Mouse (Mus musculus): ENCODE results near the gene Dhx33.

Dhx33 gene

DNA sequence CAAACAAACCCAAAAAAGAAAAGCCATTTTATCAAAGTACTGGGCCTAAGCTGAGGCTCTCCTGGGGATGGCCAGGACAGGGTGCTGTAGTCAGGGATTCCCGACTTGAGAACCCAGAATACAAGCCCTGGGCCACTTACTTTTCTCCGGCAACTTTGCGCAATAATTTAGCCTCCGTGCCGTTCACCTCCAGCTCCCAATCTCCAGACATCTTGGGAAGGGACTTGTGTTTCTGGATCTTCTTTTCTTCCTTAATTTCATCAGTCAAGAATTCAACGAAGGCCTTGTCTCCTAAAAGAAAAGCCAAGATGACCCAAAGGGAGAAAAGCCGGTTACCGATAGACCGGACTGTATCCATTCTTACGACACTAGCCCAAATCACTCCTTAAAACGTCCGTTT, 22.2 kb downstream of the Dhx33 start:
- no peak for DNase-seq (ENCODE audit: low spot score)

DNA sequence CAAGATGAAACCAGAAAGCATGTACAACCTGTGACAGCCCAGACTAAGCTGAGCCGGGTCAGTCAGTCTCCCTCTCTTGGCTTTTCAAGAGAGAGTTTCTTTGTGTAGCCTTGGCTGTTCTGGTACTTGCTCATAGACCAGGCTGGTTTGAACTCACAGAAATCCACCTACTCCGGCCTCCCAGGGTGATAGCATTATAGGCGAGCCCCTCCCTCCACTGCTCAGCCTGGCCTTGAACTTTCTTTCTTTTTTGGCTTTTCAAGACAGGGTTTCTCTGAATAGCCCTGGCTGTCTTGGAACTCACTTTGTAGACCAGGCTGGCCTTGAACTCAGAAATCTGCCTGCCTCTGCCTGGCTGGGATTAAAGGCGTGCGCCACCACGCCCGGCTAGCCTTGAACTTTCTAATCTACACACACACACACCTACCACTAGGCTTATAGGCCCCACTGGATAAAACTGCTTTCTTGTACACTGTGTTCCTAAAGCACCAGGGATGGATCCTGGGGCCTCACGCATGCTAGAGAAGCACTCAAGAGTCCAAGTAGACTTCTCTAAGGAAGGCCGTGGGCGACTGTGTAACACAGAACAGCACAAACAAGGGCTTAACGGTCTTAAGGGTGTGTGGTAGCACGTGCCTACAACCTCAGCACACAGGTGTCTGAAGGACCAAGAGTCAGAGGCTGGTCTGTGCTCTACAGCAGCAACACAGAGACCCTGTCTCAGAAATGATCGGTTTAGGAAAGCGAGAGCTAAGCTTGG, 23.3 kb downstream of the Dhx33 start:
- DNase-seq (ENCODE audit: low spot score): no peak

DNA sequence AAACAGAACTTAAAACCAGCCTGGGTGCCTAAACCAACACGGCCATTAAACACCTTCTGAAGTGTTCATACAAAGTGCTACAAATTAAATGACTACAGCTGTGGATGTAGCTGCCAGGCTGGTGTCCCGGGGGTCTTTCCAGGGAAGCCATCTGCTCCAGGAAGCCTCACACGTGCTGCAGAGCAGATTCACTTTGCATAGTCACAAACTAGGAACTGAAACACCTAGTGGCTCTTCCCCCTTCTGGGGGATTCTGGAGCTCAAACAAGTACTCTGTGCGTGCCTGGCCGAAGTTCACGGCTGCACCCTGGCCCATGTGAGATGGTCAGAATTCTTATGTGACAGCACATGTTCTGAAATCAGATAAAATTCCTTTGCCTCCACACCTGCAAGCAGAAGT, 24.0 kb downstream of the Dhx33 start:
- no peak for DNase-seq (ENCODE audit: low spot score)

DNA sequence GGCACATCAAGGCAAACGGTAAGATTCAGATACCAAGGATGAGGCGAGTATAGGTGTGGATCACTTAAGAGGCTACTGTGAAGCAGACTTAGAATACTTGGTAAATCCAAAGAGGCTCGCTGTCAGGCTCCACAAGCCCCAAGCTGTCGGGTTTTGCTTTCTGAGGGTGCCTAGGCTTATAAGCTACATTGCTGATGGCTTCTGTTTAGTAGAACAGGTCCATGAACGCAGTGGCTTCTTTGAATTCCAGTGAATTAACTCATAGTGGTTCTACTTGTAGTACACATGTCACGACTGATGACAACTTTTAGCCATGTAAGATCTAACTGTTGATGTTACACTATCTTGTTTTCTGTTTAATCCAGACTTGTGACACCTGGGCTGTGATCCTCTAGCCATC, 26.9 kb downstream of the Dhx33 start:
- no peak for DNase-seq (ENCODE audit: low spot score)

DNA sequence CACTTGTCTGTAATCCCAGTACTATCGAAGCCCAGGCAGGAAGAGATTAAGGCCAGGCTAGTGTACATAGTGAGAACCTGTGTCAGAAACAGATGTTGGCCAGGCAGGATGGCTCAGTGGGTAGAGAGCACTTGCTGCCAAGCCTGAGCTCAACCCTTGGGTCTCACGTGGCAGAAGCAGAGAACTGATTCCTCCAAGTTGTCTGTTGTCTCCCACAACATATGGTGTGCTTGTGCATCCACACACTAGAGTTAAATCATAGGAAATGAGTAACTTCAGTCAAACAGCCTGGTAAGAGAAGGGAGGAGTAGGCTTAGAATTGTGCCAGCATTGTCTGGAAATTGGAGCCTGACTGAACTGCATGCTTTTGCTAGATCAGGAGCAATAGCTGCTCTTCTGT, 29.0 kb downstream of the Dhx33 start:
- no peak for DNase-seq (ENCODE audit: low spot score)

DNA sequence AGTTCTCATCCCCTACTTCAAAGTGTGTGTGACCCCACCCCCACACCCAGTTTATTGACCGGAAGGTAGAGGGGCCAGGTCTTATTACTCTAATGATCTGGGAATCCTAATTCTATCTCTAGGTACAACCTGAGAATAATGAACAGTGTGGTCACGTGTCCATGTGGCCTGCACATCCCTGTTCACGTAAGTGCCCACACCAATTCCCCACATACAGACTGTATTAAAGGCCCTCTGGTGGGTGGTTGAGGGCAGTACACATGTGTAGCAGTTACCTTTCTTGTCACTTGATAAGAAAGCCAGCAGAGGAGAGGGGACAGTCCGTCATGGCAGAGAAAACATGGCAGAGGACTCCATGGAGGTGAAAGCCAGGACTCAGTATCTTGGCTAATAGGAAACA, 30.3 kb downstream of the Dhx33 start:
- DNase-seq (ENCODE audit: low spot score): peak; percentile 36

DNA sequence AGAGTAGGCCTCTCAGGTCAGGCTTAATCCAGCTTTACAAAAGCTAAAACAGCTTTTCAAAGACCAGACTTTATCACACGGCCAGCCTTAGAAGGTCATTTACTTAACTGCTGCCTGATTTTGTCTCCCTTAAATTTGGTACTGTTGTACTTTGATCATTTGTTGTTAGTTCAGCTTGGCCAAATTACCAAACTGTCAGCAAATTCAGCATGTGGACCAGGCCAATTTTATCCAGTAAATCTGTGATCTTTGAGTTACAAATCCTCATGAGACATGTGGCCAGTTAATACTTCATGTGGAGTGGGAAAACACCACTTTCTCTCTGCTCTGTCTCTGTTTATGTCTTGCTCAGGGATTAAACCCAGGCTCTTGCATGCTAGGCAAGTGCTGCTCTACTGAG, 31.7 kb downstream of the Dhx33 start:
- DNase-seq (ENCODE audit: low spot score): no peak

DNA sequence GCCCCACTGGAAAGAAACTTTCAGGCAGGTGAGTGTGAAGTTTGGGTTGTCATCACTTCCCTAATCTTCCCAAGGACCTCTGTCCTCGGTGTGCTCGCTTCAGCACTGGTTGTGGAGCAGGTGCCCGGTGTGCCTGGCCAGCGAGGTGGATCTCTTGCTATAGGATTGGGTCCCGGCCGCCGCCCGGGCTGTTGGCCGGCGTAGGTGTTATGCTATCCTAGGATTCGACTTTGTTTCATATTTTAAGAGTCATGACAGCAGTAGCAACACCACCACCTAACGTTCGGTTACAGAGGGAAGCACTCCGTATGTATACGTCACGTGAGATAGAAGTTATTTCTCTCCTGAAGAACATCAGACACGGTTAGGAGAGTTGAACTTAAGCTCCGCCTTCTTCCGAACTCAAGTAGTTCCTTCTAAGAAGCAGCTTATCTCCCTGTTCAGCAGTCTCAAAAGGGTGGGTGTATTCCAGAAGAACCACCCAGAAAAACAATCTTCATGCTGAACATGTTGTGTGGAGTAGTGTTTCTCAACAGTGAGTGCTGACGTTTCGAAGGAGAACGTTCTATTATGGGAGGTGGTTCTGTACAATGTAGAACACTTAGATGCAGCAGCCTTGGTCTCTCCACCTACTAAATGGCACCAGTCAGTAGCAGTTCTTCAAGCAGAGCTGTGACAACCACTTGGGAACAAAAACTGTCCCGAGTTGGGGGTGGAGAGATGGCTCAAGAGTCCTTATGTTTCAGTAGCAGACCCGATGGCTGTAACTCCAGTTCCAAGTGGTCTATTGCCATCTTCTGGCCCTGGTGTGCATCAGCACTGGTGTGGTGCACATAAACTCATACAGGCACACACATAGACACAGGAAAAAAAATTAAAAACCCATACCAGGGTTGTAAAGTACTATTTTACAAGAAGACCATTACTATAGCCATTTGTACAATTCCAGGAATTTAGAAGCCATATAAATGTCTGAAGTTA, 33.4 kb downstream of the Dhx33 start:
- DNase-seq (ENCODE audit: low spot score): peak; percentile 33

DNA sequence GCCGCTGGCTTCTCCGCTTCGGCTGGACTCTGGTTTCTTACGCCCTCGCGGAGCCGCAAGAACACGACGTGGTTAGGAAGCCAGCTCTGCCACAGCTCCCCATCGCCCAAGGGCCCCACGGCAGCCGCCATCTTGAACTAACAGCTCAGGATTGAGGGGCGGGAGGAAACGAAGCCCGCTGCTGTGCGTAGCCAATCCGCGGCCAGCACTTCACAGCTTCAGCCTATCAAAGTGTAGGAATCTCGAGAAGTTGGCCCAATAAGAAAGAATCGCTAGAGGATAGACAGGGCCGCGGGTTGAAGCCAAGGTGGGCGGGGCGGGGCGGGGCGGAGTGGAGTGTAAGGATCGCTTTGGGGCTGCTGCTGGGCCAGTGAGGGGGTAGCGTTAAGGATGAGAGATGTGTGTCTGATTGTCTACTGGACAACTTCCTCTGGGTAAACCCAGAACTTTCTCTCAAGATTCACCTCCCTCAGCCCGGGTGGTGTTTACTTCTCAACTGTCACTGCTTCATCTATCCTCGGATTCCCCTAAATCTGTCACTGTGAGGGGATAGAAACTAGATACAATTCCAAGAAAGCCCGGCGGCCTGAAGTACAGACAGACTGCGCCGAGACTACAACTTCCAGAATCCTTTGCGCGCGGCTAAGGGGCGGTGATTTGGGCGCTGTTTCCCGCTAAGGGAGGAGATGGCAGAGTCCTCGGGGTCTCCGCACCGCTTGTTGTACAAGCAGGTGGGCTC, 34.2 kb downstream of the Dhx33 start, which contains the start of the genes Nup88 and Rpain:
Nup88 (minus strand) TSS at position 153 of the 739 bp plus-strand sequence.
Rpain (plus strand) TSS at position 393 of the 739 bp plus-strand sequence.
- DNase-seq (ENCODE audit: low spot score): peak; percentile 97

DNA sequence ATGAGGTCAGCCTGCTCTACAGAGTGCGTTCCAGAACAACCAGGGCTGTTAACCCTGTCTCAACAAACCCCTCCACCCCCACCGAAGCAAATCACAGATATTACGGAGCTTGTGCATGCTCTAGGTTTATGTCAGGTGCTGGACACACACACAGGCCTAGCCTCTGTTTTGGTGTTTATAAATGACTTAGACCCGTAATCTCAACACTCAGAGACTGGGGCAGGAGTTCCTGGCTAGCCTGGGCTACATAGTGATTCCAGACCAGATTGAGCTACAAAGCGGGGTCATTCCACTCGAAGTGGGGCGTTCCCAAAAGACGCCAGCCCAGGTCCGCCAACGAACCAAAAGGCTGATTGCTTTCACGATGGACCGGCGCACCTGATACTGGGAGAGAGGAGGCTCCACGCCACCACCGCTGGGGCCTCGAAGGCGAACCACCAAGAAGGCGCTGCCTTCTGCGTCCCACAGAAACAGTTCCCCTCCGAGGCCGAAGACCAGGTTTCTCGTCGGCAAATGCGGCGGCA, 34.9 kb downstream of the Dhx33 start:
- DNase-seq (ENCODE audit: low spot score): peak; percentile 59

DNA sequence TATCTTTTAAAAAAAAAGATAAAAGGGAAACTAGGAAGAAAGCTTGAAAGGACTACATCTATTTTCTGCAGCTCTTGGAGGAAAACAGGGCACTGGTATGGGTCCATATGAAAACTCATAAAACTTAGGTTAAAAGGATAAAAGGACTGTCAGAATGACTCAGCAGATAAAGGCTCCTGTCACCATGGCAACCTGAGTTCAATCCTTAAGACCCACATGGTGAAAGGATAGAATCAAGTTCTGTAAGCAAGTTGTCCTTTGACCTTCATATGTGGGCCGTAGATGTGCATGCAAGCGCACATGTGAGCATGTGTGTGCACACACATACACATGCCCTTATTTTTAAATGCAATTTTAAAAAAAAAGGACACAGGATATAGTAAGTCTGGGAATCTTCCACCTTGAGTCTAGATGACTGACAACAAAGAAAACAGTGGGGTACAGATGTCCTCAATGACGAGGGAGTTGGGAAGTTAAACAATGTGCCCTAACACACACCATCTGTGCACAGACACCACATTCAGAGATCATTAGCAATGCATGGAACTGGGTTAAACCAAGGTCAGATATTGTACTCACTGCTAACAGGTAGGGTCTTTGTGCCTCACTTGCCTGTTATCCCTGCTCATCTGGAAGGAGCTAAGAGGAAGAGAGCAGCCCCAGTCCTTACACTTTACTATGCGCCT, 39.9 kb downstream of the Dhx33 start:
- DNase-seq (ENCODE audit: low spot score): peak; percentile 32

DNA sequence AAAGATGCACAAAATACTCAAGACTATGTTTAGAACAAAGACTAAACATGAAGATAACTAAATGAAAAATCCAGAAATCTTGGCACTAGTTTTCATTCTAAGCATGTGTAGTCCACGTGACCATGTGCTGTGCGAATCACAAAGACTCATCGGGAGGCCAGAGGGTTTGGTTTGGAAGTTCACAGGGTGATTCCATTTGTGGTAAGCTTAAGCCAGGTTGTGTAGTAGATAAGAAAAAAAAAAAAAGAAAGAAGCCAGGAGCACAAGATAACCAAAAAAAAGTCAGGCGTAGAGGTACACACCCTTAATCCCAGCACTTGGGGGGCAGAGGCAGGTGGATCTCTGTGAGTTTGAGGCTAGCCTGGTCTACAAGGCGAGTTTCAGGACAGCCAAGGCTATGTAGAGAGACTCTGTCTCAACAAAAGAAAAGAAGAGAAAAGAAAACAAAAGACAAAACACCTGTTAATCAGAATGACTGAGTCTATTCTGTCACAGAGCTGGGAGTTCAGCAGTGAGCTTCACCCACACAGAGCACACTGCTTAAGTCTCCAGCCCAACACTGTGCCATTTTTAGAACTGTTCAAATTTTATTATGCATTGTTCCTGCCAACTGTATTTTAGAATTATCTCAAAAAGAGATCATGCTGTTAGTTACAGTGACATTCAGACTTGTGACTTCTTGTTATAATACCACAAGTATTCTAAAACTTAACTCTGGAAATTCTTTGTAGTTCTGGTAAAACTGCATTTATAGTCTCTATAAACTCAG, 43.3 kb downstream of the Dhx33 start:
- DNase-seq (ENCODE audit: low spot score): no peak

DNA sequence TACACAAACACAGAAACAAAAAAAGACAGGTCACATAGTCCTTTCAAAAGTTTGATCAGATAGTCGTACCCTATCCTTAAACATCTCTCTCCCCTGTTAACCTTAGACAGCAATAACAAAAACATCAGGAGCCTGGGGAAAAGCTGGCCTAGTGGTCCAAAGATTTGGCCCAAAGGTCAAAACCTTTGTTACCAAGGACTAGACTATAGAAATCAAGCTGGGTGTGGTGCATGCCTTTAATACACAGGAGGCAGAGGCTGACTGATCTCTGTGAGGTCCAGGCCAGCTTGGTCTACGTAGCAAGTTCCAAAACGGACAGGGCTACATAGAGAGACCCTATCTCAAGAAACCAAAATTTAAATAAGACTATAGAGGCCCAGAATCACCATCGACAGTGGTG, 49.5 kb downstream of the Dhx33 start:
- no peak for DNase-seq (ENCODE audit: low spot score)

DNA sequence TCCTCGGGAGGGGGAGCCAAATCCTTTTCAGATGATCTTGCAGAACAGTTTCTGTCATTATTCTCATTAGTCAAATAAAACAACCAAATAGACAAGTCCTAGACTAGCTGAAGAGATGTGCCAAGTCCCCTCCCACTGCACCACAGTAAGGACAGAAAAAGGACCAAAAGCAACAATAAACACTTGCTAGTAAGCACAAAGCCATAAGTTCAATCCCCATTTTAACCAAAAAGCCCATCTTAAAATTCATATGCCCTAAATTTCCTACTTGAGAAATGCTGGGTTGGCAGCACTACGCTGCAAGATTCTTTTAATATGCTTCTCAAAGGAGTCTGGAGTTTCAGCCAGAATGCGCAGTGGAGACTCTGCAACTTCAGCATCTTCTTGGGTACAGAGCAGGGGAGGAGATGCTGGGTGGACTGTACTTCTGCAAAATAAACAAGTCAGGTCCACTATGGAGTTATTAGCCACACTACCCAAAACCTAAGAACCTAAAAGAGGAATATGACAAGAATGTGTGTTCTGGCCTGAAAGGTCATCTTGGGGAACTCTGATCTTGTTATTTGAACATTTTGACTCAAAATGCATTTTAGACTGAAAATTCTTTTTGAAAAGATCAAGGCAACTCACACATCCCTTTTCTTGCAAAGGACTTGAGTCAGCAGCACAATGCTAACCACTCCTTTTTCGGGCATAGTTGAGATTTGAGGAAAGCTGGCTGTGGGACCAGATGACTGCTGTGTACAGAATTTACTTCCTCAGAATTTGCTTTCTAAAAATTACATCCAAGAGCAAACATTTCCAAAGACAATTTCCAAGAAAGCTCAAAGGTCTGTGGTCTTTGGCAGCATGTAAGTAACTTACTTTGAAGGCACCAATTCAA, 59.1 kb downstream of the Dhx33 start:
- DNase-seq (ENCODE audit: low spot score): no peak

DNA sequence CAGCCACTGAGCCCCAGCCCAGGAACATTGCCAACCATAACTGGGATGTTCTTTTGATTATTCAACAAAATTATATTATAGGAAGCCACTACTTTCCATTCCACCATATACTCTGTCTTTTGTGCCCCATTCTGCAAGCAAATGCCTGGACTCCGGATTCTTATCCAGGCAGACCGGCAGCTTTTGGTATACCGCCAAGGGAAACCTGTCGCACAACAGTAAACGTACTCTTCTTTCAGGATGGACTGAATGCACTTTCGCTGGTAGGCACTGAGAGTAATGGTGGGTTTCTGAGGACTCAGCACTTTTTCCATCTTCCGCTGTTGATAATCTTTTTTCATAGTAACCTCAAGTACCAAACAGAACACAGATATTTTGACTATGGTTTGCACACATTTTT, 60.6 kb downstream of the Dhx33 start:
- no peak for DNase-seq (ENCODE audit: low spot score)

DNA sequence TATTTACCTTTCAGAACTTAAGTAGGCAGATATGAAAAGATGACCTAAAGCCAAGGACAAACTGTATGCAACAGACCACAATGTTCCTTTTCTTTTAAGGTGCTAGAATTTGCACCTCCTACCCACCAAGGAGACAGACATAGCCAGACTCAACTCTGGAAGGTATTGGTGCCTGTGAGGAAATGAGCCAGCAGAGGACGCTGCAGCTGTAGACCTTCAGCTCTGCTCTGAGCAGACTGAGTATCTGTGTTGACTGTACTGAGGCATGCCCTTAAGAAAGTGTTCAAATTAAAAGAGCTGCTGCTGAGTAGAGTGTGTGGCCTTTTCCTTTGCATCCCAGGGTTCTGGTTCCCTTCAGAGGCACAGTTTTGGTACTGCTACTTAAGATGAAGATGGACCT, 61.6 kb downstream of the Dhx33 start:
- DNase-seq (ENCODE audit: low spot score): no peak

DNA sequence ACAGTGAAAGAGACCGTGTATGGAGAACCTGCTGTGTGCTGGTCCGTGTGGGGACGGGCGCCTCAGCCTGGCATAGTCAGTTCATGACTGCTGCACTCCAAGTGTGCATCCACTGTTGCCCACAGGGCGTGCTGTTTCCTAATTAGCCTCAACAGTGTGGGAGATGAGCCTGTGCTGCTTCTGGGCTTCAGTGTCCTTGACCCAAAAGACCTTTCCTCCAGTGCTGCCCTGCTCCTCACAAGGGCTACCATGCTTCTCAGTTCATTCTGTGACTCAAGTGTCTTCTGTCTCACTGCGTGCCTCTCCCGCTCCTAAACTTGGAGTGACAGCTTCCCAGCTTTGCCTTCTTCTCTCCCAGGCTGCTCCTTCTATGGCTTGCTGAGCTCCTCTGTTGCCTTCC, 68.9 kb downstream of the Dhx33 start:
- no peak for DNase-seq (ENCODE audit: low spot score)
